Mouse (Mus musculus) right cerebral cortex, postnatal 4 days (tissue): ENCODE measurements around the gene Zfp651.

Source experiments
- DNase-seq: peaks from one replicate; pipeline ENCODE4 v3.0.0-alpha.2; 2022

Zfp651 gene

GRCm38 (mm10) chr9:121762761-121763160, 3.6 kb downstream of the Zfp651 start:
- DNase-seq: no peak

- no peak for DNase-seq
Observed at GRCm38 (mm10) chr9:121763716-121764115, 4.6 kb downstream of the Zfp651 start.

- DNase-seq: no peak
Observed at GRCm38 (mm10) chr9:121765166-121765855, 6.2 kb downstream of the Zfp651 start.

- no peak for DNase-seq
Observed at GRCm38 (mm10) chr9:121772412-121772811, 13.3 kb downstream of the Zfp651 start.

- no peak for DNase-seq
Observed at GRCm38 (mm10) chr9:121775951-121776350, 16.8 kb downstream of the Zfp651 start.

GRCm38 (mm10) chr9:121776511-121776910, 17.4 kb downstream of the Zfp651 start:
- no peak for DNase-seq

- no peak for DNase-seq
Observed at GRCm38 (mm10) chr9:121777484-121778065, 18.4 kb downstream of the Zfp651 start, which contains the start of gene Klhl40. TSS of gene Klhl40 (plus strand) at chr9:121777607.

- DNase-seq: peak; percentile 69
Observed at GRCm38 (mm10) chr9:121778066-121778624, 19.0 kb downstream of the Zfp651 start.

- no peak for DNase-seq
Observed at GRCm38 (mm10) chr9:121784801-121785200, 25.7 kb downstream of the Zfp651 start.

- DNase-seq: no peak
Observed at GRCm38 (mm10) chr9:121785261-121785660, 26.1 kb downstream of the Zfp651 start.

GRCm38 (mm10) chr9:121786359-121786758, 27.2 kb downstream of the Zfp651 start:
- no peak for DNase-seq

- DNase-seq: peak; percentile 56
Observed at GRCm38 (mm10) chr9:121791206-121791605, 32.1 kb downstream of the Zfp651 start.

GRCm38 (mm10) chr9:121791757-121792521, 32.8 kb downstream of the Zfp651 start, which contains the start of gene Hhatl:
TSS of gene Hhatl (minus strand) at chr9:121792507.
- DNase-seq: no peak

- no peak for DNase-seq
Observed at GRCm38 (mm10) chr9:121794972-121795539, 35.9 kb downstream of the Zfp651 start.

- no peak for DNase-seq
Observed at GRCm38 (mm10) chr9:121797722-121798121, 38.6 kb downstream of the Zfp651 start.

GRCm38 (mm10) chr9:121798887-121799520, 39.9 kb downstream of the Zfp651 start:
- DNase-seq: no peak

GRCm38 (mm10) chr9:121802747-121803146, 43.6 kb downstream of the Zfp651 start:
- DNase-seq: no peak

GRCm38 (mm10) chr9:121807546-121807945, 48.4 kb downstream of the Zfp651 start:
- DNase-seq: no peak

- DNase-seq: no peak
Observed at GRCm38 (mm10) chr9:121807947-121808346, 48.8 kb downstream of the Zfp651 start.

- no peak for DNase-seq
Observed at GRCm38 (mm10) chr9:121808511-121808910, 49.4 kb downstream of the Zfp651 start.

GRCm38 (mm10) chr9:121810081-121810821, 51.1 kb downstream of the Zfp651 start:
- peak; percentile 49 for DNase-seq

- DNase-seq: no peak
Observed at GRCm38 (mm10) chr9:121815183-121815582, 56.1 kb downstream of the Zfp651 start.
